Mouse (Mus musculus): ENCODE measurements around the gene Cnot3.
"Not testable (repeated sequence)": the region's sequence is repeated elsewhere in the genome, so short reads cannot be mapped to it uniquely, and the experiment has no call there.

The Cnot3 gene

DNA sequence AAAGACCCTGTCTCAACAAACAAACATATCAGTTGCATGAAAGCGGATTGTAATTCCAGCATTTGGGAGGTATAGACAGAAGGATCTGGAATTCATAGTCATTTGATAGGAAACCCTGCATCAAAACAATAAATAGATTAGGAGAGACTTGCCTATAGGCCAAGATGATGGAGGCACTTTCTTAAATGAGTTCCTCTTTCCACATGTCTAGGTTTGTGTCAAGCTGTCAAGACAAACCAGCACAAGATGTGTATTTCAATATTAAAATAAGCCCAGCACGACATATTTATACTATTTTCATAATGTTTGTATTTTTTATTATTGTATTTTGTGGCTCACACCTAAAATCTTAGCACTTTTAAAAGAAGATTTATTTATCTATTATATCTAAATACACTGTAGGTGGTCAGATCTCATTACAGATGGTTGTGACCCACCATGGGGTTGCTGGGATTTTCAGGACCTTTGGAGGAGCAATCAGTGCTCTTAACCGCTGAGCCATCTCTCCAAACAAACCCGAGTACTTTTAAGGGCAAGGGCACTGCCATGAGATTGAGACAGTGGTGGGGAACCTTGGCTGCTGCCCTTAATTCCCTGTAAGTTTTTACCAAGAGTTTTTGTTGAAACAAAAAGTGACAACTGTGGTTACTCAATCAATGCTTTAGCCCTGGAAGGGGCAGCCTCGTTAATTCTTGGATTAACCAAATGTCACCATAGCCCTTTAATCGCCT is 58.2 kb downstream of the Cnot3 start:
- DNase-seq = no peak

GRCm38 (mm10) chr7:3703879-3704441 is 58.9 kb downstream of the Cnot3 start, which contains the start of gene Rps9:
Gene Rps9, plus strand, starts transcription at chr7:3703993.
- DNase-seq = peak; percentile 98

DNA sequence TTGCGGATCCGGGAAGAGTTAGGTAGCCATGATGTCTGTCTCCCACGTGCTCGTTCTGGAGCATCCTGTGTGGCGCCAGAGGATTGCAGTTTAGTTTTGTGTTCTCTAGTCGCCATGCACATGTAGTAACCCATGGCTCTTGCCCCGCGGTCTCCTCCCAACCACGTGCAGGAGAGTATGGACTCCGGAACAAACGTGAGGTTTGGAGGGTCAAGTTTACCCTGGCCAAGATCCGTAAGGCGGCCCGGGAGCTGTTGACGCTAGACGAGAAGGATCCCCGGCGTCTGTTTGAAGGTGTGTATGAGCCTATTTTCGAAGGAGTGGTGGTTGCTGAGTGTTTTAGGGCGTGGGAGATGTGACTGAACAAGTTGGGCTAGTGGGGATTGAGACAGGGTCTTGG is 59.4 kb downstream of the Cnot3 start:
- DNase-seq = no peak

- DNase-seq = not testable (repeated sequence)
These were observed 60.4 kb downstream of the Cnot3 start for GRCm38 (mm10) chr7:3705461-3705860.

DNA sequence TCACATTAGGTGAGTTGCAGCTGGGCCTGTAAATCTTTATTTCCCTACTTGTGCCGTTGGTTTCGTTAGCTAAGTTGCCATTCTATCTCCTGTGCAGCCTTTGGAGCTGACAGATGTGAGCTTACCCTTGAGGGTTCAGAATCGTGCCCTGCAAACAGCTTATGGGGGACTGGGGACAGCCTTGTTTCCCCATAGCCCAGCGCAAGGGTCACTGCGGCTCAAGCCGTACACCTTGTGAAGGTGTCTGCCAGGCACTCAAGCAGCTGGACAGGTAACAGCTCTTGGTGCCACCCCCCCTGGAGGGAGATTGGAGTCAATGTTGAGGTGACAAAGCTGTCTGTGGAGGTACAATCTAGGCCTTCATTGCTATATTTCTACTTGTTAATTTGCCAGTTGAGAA is 60.8 kb downstream of the Cnot3 start:
- no peak for DNase-seq

DNA sequence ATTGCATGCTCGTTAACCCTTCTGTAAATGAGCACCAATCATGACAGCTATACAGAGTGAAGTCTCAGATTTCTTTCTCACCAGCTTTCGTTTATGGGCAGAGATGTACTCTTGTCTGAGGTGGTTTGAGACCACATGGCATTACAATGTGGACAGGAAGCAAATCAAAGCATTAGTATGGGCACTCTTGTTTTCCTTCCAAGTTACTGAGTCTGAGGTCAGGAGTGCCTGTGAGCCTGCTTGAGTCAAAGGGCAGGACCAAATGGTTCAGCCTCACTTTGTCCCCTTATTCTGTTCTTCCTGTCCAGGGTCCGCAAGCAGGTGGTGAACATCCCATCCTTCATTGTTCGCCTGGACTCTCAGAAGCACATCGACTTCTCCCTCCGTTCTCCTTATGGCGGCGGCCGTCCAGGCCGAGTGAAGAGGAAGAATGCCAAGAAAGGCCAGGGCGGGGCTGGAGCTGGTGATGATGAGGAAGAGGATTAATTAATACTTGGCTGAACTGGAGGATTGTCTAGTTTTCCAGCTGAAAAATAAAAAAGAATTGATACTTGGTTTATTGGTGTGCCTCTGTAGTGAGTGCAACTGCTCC is 61.4 kb downstream of the Cnot3 start:
- DNase-seq = no peak

DNA sequence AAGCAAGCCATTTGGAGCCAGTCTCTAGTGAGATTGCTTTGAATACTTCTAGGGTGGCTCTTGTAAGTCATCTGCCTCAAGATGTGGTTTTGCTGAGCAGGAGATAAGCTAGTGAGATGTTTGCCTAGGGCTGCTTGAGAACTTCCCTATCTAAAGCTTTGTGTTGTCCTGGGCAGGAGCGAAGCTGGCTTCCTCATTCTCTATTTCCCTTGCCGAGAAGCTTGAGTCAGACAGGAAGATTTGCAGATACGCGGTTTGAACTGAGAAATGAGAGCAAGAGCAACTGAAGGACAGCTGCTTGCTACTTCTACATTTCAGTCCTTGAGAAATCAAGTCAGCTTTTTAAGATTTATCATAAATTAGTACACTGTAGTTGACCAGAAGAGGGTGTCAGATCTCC is 62.0 kb downstream of the Cnot3 start:
- no peak for DNase-seq

DNA sequence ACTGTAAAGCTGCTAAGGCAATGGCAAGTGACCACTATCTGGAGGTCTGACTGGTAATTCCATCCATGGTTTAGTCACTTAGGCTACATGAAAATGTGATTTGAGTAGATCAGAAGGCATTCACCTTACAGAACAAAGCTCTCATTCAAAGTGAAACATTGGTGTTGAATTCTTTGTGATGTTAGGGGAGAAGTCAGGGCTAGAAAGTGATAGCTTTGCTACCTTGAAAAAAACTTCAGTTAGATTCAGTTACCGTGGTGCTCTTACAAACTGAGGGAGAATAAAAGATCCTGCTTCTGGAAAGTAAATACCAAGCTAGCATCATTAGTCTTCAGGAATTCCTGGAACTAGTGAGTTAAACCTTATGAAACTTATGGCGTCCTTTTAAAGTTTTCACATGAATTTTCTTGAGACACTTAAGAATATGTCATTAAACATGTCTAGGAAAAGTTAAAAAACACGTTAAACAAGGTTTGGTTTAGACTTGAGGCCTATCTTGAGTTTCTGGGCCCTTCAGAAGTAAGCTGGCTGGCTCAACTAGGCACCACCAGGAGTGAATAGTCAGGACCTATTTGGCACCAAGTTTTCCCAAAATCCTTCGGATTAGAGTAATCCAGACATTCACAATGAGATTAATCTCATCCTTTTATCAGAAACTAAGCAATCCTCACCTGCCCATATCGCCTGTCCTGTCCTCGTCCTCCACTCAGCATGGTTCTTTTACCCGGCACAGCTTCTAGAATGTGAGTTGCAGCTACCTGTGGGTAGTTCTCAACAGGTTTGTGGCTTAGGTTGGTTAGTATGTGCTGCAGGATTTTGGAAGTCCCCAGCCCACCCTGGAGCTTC is 62.7 kb downstream of the Cnot3 start:
- DNase-seq = no peak

- DNase-seq = not testable (repeated sequence)
These were observed 63.4 kb downstream of the Cnot3 start for GRCm38 (mm10) chr7:3708447-3708980.

DNA sequence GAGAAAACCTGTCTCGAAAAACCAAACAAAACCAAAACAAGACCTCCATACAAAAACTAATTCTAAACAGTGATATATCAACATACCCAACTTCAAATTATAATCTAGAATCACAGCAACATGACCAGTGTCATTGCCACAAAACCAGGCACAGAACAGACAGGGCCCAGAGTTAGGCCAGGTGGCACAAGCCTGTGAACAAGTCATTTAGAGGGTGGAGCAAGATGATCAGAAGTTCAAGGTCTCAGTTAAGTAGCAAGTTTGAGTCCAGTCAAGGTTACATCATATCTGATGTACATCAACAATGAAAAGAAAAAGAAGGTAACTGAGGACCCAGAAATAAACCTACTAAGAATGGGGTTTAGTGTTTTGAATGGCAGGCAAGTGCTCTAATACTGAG is 63.9 kb downstream of the Cnot3 start:
- DNase-seq = no peak

Data from kidney, postnatal 14 days (tissue).